Mouse (Mus musculus) heart, adult 2 months (tissue): ENCODE measurements around the gene A530084C06Rik.

ENCODE experiments used
- CTCF ChIP-seq: fragments of 200-600 bp; IDR thresholded peaks from 2 replicates; pipeline ENCODE4 v1.8.1; 2022; ENCODE audit warnings: antibody characterized with exemption, mild to moderate bottlenecking, moderate library complexity
- EP300 ChIP-seq: fragments of 200-500 bp; IDR thresholded peaks from 2 replicates; pipeline ENCODE4 v1.6.1; 2011; ENCODE audit warnings: low read depth, low read length, control low read depth; ENCODE audit not compliant: insufficient read depth
- POLR2A ChIP-seq: fragments of 200-500 bp; IDR thresholded peaks from 2 replicates; pipeline ENCODE4 v1.6.1; 2011; ENCODE audit warnings: mild to moderate bottlenecking, low read depth, low read length, control low read depth; ENCODE audit not compliant: insufficient read depth

- TF ChIP-seq POLR2A = no peak
- no peak for TF ChIP-seq EP300
- TF ChIP-seq CTCF = no peak
Observed at GRCm38 (mm10) chr13:31576696-31577095, 17.6 kb upstream of the A530084C06Rik start.
